Mouse (Mus musculus) mammary gland, adult 2 months (tissue): ENCODE data around the gene Clec4n. TPM values are rescaled to one million over a fixed set of nuclear protein-coding genes. Genes with fewer than 3 reads are reported as not detected.

Source experiments
- polyA plus RNA-seq: library from polyadenylated mRNA; depleted of rRNA; stranded (reverse); fragments of >200 nt; gene quantifications from 2 replicates; pipeline ENCODE4 v1.2.3, GENCODE M21; 2012; ENCODE audit warnings: low replicate concordance; rRNA removed

Clec4n gene
- polyA plus RNA-seq, result 2.8 and 5.1 TPM in 2 replicates

GRCm38 (mm10) chr6:123229644-123230043, at the start of gene Clec4n:
Clec4n (plus strand) TSS chr6:123229843.

GRCm38 (mm10) chr6:123261555-123262161, 32.0 kb downstream of the Clec4n start, which contains the start of gene Clec4d:
Clec4d (plus strand) TSS chr6:123262111.

DNA sequence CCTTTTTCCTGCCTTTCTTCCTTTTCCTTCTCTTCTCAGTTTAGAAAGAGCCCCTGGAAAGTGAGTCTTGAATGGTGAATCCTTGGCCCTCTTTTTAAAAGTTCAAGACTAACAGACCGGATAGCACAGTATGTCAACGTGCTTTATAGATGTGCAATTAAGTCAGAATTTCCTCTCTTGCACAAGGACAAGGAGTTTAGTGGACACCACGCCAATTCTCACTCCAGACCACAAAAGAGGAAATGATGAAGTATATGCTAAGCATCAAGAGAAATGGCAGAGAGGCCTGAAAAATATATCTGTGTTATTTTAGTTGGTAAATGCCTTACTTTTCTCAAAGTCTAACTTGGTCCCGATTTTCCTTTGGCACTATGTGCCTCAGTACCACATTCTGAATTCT, 60.1 kb downstream of the Clec4n start, which contains the start of gene Clec4e:
Gene Clec4e (minus strand): TSS at position 118 of the 400 bp plus-strand sequence.

Other genes with a start within 250 kb of the Clec4n start
- gene Clec4a4, start 239.5 kb upstream of the Clec4n start, polyA plus RNA-seq, result not detected in 2 replicates
- 5.3 and 13.1 TPM in 2 replicates for gene Clec4b1, start 179.9 kb upstream of the Clec4n start, polyA plus RNA-seq
- gene Clec4a2, start 123.4 kb upstream of the Clec4n start, polyA plus RNA-seq, result 2.5 and 6.4 TPM in 2 replicates
- gene Clec4b2, start 57.0 kb upstream of the Clec4n start, polyA plus RNA-seq, result not detected in 2 replicates
- gene Clec4d, start 32.3 kb downstream of the Clec4n start, polyA plus RNA-seq, result 0.16 and 0.23 TPM in 2 replicates
- gene Clec4e, start 60.0 kb downstream of the Clec4n start, polyA plus RNA-seq, result 0.11 and 0.12 TPM in 2 replicates
- not detected in 2 replicates for gene Vmn2r19, start 78.5 kb downstream of the Clec4n start, polyA plus RNA-seq
- gene Vmn2r20, start 188.3 kb downstream of the Clec4n start, polyA plus RNA-seq, result not detected in 2 replicates